Mouse (Mus musculus): ENCODE results near the gene Foxs1. TPM values are rescaled to one million over a fixed set of nuclear protein-coding genes. Genes with fewer than 3 reads are reported as not detected.
A peak's percentile ranks its signal among the peaks of the same experiment; 100 is the strongest.

The Foxs1 gene
- total RNA-seq (2021): 1 to 10 TPM; 1.0 TPM

GRCm38 (mm10) chr2:152933048-152933447, at the start of gene Foxs1:
TSS of gene Foxs1 (minus strand) at chr2:152933208.
- intact Hi-C loops (cut with DNase I): loop anchor here (1.0 to 5.0 kb wide), 2 partner anchors 20 to 79 kb away; no protein-coding TSS in a partner anchor
- DNase-seq (ENCODE audit: low spot score in 2 of 2): no peak

- intact Hi-C loops (cut with DNase I): no loop called here
- no peak for DNase-seq (ENCODE audit: low spot score in 2 of 2)
These were observed 44.0 kb upstream of the Foxs1 start for GRCm38 (mm10) chr2:152976991-152977390.

GRCm38 (mm10) chr2:152965555-152965954, 32.5 kb upstream of the Foxs1 start:
- intact Hi-C loops (cut with DNase I): no loop called here
- no peak for DNase-seq (ENCODE audit: low spot score in 2 of 2)

- intact Hi-C loops (cut with DNase I): loop anchor here (5.0 kb wide), 1 partner anchor 50 kb away; no protein-coding TSS in a partner anchor
These were observed 29.2 kb upstream of the Foxs1 start, which contains the start of gene Ttll9 for GRCm38 (mm10) chr2:152962091-152962793. TSS of gene Ttll9 (plus strand) at chr2:152962485.

GRCm38 (mm10) chr2:152958116-152958515, 25.1 kb upstream of the Foxs1 start:
- no peak for DNase-seq (ENCODE audit: low spot score in 2 of 2)
- intact Hi-C loops (cut with DNase I): no loop called here

More at GRCm38 (mm10) chr2:152962091-152962793, 29.2 kb upstream of the Foxs1 start, which contains the start of gene Ttll9:
- peak; percentile 90 to 92 for DNase-seq (ENCODE audit: low spot score in 2 of 2)

GRCm38 (mm10) chr2:152951850-152952720, 19.1 kb upstream of the Foxs1 start:
- intact Hi-C loops (cut with DNase I): no loop called here
- DNase-seq (ENCODE audit: low spot score in 2 of 2): no peak

GRCm38 (mm10) chr2:152951065-152951849, 18.2 kb upstream of the Foxs1 start, which contains the start of gene Dusp15:
TSS of gene Dusp15 (minus strand) at chr2:152951698.
- intact Hi-C loops (cut with DNase I): no loop called here
- DNase-seq (ENCODE audit: low spot score in 2 of 2): peak; percentile 63 to 66

- intact Hi-C loops (cut with DNase I): no loop called here
- DNase-seq (ENCODE audit: low spot score in 2 of 2): no peak
These were observed 17.5 kb upstream of the Foxs1 start for GRCm38 (mm10) chr2:152950358-152951064.

GRCm38 (mm10) chr2:152948438-152949020, 15.5 kb upstream of the Foxs1 start:
- DNase-seq (ENCODE audit: low spot score in 2 of 2): no peak
- intact Hi-C loops (cut with DNase I): no loop called here

GRCm38 (mm10) chr2:152947098-152947497, 14.1 kb upstream of the Foxs1 start:
- DNase-seq (ENCODE audit: low spot score in 2 of 2): no peak
- intact Hi-C loops (cut with DNase I): no loop called here

GRCm38 (mm10) chr2:152944013-152944412, 11.0 kb upstream of the Foxs1 start:
- intact Hi-C loops (cut with DNase I): no loop called here
- DNase-seq (ENCODE audit: low spot score in 2 of 2): no peak

GRCm38 (mm10) chr2:152943568-152943967, 10.6 kb upstream of the Foxs1 start:
- intact Hi-C loops (cut with DNase I): no loop called here
- no peak for DNase-seq (ENCODE audit: low spot score in 2 of 2)

- intact Hi-C loops (cut with DNase I): no loop called here
- DNase-seq (ENCODE audit: low spot score in 2 of 2): no peak
These were observed 10.0 kb upstream of the Foxs1 start for GRCm38 (mm10) chr2:152942898-152943515.

GRCm38 (mm10) chr2:152941776-152942175, 8.8 kb upstream of the Foxs1 start:
- intact Hi-C loops (cut with DNase I): no loop called here
- DNase-seq (ENCODE audit: low spot score in 2 of 2): no peak

GRCm38 (mm10) chr2:152941106-152941505, 8.1 kb upstream of the Foxs1 start:
- DNase-seq (ENCODE audit: low spot score in 2 of 2): no peak
- intact Hi-C loops (cut with DNase I): no loop called here

- DNase-seq (ENCODE audit: low spot score in 2 of 2): peak in 1 of 2 experiments; percentile 46
- intact Hi-C loops (cut with DNase I): no loop called here
These were observed 6.8 kb upstream of the Foxs1 start for GRCm38 (mm10) chr2:152939846-152940245.

GRCm38 (mm10) chr2:152933614-152934013, 606 bp upstream of the Foxs1 start:
- DNase-seq (ENCODE audit: low spot score in 2 of 2): peak in 1 of 2 experiments; percentile 37
- intact Hi-C loops (cut with DNase I): loop anchor here (1.0 to 5.0 kb wide), 2 partner anchors 20 to 79 kb away; no protein-coding TSS in a partner anchor

Measured in left cerebral cortex, postnatal 25 days (tissue).